Mouse (Mus musculus): ENCODE data around the gene Hoxc11. TPM values are rescaled to one million over a fixed set of nuclear protein-coding genes. Genes with fewer than 3 reads are reported as not detected.

Gene Hoxc11
- total RNA-seq (2021): not detected
- long read RNA-seq: 0 reads

- DNase-seq (ENCODE audit: low spot score in 2 of 2): no peak
Measured at GRCm38 (mm10) chr15:102954192-102955006, at the start of gene Hoxc11. Gene Hoxc11 (plus strand): TSS chr15:102954427.

- no peak for DNase-seq (ENCODE audit: low spot score in 2 of 2)
Measured at GRCm38 (mm10) chr15:102904946-102905345, 49.3 kb upstream of the Hoxc11 start.

DNA sequence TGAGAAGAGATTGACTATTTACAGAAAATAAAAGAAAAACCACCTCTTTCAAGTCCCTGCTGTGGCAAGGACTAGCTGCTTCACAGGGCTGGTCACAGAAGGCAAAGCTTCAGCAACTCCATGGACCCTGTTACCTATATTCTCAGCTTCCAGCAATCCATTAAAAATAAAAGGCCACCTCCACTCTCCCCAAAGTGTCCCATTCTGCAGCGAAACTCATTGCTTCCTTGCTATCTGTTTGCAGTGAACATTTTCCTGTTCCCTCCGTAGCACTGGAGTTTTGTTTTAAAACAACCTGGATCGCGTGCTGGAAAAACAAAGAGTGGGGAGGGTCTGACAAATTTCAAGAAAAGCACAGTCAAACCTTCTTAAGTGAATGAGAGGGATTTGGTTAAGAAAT is 44.7 kb upstream of the Hoxc11 start:
- DNase-seq (ENCODE audit: low spot score in 2 of 2): no peak

DNA sequence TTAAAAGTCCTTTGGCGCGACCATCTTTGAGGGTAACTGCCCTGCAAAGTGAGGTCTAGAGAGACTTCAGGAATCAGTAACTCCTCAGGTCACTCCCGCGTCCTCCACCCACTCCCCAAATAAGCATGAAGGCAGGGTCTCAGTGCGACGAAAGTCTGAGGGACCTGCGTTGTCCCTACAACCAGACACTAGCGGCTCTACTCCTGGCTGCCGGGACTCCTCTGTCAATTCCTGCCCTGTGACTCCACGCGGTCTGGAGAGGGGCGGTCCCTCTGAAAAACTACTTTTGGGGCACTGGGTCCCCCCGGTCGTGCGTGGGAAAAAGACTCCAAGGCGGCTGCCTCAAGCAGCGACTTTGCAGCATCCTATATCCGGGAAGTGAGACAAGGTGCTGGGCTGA is 44.2 kb upstream of the Hoxc11 start:
- DNase-seq (ENCODE audit: low spot score in 2 of 2): no peak

GRCm38 (mm10) chr15:102910496-102911095 is 43.6 kb upstream of the Hoxc11 start:
- no peak for DNase-seq (ENCODE audit: low spot score in 2 of 2)

DNA sequence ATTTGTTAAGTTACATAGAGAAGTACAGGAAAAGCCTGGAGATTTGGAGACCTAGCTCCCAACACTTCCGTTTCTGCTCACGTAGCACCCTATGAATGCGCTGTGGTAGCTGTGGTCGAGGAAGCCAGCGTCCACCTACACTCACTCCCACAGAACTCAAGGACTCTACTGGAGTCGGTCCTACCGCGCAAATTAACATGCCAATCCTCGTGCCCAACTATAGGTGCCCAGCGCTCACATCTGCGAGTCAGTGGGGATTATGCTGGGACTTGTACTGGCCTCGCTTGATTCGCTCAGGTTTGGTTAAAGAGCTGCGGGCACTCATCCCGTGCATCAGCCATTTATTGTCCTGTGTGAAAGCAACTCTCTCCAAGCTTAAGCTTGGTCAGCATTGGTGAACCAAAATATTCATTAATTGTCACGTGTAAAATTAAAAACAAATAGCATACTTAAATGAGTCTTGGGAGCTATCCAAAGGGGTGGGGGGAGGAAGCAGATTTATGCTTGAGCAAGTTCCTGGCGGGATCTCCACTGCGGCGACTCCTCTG is 41.1 kb upstream of the Hoxc11 start:
- no peak for DNase-seq (ENCODE audit: low spot score in 2 of 2)

- no peak for DNase-seq (ENCODE audit: low spot score in 2 of 2)
Measured at GRCm38 (mm10) chr15:102917972-102918572, 36.2 kb upstream of the Hoxc11 start.

DNA sequence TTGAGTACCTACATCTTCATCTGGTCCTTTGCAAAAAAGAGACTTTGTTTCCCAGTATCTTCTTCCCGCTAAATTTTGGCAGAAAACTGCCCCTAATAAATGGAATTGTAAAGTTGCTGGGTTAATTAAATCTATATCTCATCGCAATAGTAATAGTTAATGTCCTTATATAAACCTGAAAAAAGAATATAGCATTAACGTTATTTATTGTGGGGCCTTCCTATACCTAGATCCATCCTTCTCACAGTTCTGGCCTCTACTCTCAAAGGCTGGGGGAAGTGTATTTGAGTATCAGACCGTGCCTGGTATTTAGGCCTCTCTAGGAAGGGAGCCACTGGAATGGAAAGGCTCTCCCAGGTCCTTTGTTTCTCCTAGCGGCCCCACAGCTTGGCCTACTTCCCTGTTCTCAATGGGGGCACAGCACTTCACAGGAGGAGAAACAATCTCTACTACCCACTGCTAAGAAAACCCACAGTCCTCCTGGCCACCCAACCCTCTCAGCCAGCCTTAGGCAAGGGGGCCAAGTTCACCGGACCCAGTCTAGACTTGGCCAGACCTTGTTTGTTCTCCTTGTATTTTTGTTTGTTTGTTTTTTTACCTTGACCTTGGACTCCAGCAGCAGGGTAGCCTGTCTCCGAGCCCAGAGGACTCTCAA is 35.5 kb upstream of the Hoxc11 start:
- DNase-seq (ENCODE audit: low spot score in 2 of 2): no peak

GRCm38 (mm10) chr15:102919336-102920180 is 34.7 kb upstream of the Hoxc11 start:
- DNase-seq (ENCODE audit: low spot score in 2 of 2): no peak

- no peak for DNase-seq (ENCODE audit: low spot score in 2 of 2)
Measured at GRCm38 (mm10) chr15:102920619-102921018, 33.6 kb upstream of the Hoxc11 start.

GRCm38 (mm10) chr15:102921053-102922011 is 32.9 kb upstream of the Hoxc11 start, which contains the start of gene Hoxc13:
Gene Hoxc13 (plus strand): TSS chr15:102921103.
- DNase-seq (ENCODE audit: low spot score in 2 of 2): no peak

- no peak for DNase-seq (ENCODE audit: low spot score in 2 of 2)
Measured at GRCm38 (mm10) chr15:102922012-102922362, 32.2 kb upstream of the Hoxc11 start.

DNA sequence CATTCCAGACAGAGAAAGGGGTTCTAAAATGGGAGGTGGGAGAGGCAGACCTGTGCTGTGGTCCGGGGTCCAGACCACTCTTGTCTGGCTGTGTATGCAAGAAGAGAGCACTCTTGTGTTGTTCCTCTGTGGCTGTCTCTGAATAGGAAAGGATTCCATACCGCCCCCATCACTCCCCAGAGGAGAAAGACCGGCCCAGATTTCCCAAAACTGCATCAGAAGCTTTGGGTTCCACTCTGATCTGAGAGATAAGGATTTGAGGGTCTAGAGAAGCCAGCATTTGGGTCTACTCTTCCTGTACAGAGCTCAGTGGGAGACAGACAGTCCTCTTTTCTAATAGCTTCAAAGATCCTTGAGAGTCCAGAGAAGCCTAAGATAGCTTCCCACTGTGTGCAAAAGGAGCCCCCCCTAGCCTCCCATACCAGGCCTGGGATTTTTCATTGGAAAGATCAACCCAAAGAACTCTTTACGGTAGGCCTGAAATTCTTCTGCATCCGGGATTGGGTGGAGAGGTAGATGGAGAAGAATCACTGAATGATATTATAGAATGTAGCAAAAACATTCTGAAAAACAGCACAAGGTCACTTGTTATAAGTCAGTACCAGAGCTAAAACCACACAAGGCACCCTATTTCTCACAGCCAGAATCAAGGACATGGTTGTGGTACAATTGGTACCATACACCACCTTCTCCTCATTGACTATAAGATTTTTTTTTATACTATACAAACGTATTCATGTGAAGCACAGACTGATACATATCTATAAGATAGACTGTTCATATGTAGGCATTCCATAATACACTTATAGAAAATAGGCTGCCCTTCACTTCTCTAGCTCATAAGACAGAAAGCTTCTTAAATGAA is 31.4 kb upstream of the Hoxc11 start:
- DNase-seq (ENCODE audit: low spot score in 2 of 2): no peak

GRCm38 (mm10) chr15:102927032-102927645 is 27.1 kb upstream of the Hoxc11 start:
- no peak for DNase-seq (ENCODE audit: low spot score in 2 of 2)

DNA sequence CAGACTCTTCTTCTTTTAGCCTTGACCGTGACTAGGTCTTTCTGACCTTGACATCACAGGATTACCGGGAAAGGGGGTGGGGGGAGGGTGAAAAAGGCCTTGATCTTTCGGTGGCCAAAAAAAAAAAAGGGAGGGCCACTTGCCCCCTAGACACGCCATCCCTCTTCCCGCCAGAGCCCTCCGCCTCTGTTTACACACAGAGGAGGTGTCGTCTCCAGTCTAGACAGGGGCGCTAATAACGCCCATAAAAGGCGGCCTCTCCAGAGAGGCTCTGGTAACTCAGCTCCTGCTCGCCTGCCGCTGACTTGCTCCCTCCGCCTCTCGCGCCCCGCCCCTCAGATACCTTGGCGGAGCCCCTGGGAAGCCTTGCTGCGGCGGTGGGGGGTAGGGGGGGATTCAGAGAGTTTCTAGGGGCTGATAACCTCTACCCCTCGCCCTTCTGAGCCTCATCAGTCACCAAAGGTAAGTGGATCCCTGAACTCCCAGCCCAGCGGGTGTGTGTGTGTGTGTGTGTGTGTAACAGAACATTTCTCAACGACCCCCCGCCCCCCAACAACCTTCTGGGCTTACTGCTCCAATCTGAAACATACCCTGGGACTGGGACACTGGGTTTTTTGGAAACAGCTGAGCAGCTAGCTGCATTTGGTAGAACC is 22.4 kb upstream of the Hoxc11 start:
- no peak for DNase-seq (ENCODE audit: low spot score in 2 of 2)

DNA sequence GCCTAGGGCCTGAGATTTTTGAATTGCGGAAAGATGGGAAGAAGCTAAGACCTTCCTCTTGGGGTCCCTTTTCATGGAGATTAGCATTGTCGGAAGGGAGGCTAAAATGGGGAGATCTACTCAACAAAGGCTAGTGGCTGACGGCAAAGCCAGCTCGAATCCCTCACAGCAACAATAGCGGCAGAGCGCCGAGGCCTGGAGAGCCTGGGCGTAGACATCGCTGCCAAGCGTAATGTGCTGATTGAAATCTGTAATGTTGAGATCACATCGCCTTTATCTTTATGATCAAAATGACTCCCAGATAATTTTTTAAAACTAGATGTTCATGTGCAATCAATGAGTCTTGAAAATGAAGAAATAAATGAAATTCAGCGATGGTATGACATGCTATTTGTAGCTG is 19.8 kb upstream of the Hoxc11 start:
- no peak for DNase-seq (ENCODE audit: low spot score in 2 of 2)

DNA sequence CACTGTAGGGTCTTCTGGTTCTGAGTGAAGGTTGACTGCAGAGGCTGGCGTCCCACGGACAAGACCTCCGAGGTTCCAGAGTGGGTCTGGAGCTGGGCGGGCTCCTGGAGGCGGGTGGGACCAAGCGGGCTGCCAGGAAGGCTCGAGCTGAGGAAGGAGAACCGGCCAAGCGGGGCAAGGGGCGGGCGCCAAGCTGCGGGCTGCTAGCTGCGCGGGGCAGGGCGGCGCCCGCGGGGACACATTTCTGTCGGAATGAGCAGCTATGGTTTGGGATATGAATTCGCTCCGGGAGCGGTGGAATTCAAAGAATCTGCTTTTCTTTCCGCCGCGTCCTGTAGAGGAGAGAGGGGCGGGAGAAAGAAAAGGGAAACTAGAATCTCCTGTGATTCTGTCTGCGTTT is 19.3 kb upstream of the Hoxc11 start:
- DNase-seq (ENCODE audit: low spot score in 2 of 2): no peak
